Mouse (Mus musculus): Measurements from ENCODE around the gene Olfr1501.
A peak's percentile ranks its signal among the peaks of the same experiment; 100 is the strongest.
"Not testable (repeated sequence)": the region's sequence is repeated elsewhere in the genome, so short reads cannot be mapped to it uniquely, and the experiment has no call there.

Gene Olfr1501

DNA sequence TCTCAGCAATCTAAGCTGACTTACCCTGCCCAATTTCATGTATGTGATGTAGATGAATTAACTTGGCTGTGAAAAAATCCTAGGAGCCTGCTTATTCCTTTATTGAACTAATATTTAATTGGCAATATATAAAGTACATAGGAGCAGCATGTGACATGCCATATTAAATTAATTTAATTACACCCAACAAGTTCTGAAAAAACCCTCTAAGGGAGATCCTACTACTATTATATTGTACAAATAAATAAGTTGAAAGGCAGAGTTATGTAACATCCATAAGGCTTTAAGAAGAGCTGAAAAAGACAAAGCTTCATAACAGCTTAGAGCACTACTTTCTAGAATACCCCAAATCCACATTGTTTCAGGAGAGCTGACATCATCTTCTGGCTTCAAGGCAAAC, at the start of gene Olfr1501:
Gene Olfr1501, minus strand, starts transcription at position 101 of the 400 bp plus-strand sequence.
- DNase-seq (ENCODE audit: inconsistent ontology term): not testable (repeated sequence)

DNA sequence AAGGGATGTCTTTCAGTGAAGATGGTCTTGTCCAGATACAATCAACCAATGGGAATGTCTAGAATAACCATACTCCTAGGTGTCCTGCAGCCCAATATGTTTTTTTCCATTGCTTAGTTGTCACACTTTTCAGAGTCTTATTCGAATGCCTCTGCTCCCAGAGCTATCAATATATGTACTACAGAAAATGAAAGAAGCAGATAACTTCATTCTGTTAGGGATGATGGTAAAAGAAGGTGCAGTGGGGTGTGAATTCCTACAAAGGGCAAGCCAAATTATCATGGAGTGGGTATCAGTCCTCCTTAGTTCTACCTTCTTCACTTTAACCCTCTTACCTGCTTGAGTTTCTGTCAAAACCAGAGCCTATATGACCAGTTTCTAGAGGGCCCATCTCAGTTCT, 47.3 kb upstream of the Olfr1501 start, which contains the start of gene Olfr1504:
Gene Olfr1504, minus strand, starts transcription at position 101 of the 400 bp plus-strand sequence.
- DNase-seq (ENCODE audit: inconsistent ontology term): no peak

DNA sequence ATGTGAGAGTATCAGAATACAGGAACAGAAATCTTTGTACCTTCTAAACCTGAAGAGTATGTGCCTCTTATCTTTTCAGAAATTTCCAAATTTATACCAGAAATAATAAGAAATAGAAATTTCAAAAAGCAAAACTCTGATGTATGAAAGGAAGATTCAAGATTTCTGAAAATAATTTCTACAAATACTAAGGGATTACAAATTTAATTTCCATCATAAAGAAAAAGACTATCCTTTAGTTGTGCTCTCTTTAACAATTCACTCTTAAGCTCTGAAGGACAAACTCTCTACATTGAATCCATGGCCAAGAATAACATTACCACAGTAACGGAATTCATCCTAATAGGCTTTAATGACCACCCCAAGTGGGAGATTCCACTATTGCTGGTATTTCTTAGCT, 11.0 kb upstream of the Olfr1501 start, which contains the start of gene Olfr1502:
Gene Olfr1502, plus strand, starts transcription at position 301 of the 400 bp plus-strand sequence.
- DNase-seq (ENCODE audit: inconsistent ontology term): no peak

DNA sequence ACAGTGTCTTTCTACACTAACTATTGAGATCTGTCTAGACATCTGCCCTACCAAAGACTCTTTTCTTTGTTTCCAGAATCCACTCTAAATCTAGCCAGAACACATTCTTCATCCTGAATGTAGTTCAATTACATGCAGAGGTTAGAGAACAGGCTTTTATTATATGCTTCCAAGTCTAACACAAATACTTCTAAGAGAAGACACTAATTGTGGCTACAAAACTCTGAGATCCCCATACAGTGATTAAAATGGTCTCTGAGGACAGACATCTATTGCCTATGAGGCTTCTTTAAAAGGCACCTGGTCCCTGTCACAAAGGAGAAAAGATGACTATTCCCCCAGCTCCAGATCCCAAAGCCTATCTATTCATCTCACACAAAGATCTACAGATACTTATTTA, 20.1 kb downstream of the Olfr1501 start, which contains the start of gene Olfr1500:
Gene Olfr1500, minus strand, starts transcription at position 101 of the 400 bp plus-strand sequence.
- DNase-seq (ENCODE audit: inconsistent ontology term): no peak

DNA sequence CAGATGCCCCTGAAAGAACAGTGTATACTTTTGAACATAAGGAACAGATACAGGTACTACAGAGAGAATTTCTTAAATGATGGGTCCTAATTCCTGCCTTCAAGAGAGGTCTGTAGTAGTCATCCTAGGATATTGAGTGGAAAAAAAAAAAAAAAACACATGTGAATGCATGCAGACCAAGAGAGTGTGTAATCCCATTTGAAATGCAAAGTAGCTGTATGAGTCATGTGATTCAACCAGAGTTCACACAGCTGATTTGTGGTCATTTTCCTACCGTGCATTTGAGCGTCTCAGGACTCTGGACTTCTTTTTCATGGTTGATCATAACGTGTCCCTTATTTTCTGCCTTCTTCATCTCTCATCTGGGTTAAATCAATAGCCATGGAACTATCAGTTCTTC, 22.0 kb downstream of the Olfr1501 start:
- no peak for DNase-seq (ENCODE audit: inconsistent ontology term)

DNA sequence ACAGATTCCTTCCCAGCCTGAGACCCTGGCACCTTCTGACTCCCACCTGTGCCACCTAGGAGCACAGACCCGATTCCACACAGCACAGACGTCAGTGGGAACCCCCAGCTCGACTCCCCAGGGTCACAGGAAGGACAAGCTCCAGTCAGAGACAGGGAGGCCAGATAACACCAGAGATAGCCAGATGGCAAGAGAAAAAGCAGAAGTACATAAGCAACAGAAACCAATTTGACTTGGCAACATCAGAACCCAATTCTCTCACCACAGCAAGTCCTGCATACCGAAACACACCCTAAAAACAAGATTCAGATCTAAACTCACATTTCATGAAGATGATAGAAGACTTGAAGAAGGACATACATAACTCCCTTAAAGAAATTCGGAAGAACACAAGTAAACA, 29.6 kb downstream of the Olfr1501 start:
- no peak for DNase-seq (ENCODE audit: inconsistent ontology term)

DNA sequence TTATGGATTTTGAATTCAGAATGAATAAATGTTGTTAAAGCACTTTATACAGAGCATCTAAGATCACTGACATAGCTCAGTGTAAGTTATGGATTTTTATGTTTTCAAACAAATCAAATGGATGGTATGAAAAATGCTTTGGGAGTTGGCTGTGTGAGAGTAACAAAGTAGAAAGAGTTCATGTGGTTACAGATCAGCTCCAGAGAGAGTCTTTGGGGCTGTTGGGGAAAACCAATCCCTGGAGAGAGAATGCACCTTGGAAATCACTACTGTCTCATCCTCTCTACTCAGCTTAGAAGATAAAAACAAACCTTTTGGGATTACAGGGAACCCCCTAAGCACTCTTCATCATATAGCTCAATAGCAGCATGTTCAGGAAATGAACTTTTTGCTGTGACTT, 31.1 kb downstream of the Olfr1501 start, which contains the start of gene Olfr1499:
Gene Olfr1499, minus strand, starts transcription at position 101 of the 400 bp plus-strand sequence.
- no peak for DNase-seq (ENCODE audit: inconsistent ontology term)

DNA sequence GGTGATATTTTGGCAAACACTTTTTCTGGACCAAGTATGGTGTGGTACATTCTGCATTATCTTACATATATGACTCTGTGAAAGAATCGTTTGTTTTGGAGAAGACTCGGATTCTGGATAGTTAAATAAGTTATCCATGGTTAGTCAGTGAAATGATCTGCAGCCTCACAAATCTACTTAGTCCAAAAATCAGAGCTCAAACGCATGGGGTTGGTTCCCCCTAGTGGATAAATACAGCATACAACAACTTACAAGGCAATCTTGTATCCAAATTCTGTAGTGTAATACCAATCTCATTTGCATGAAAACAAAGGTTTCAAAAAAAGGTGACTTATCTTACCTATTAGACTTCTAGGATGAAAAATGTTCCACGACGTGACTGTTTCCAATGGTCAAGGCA, 31.7 kb downstream of the Olfr1501 start:
- peak; percentile 24 for DNase-seq (ENCODE audit: inconsistent ontology term)

DNA sequence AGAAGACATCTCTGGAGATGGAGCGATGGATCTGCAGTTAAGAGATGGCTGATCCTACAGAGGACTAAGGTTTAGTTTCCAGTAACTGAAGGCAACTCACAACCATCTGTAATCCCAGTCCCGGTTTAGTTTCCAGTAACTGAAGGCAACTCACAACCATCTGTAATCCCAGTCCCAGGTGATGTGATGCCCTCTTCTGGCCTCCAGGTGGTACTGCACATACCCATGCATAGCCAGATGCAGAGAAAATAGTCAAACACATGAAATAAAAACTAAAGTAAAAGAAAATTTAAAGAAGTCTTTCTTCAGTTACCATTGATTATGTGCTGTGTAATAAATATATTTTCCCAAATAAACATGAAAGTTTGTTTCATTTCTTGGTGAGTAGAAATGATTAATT, 37.7 kb downstream of the Olfr1501 start:
- DNase-seq (ENCODE audit: inconsistent ontology term): no peak

DNA sequence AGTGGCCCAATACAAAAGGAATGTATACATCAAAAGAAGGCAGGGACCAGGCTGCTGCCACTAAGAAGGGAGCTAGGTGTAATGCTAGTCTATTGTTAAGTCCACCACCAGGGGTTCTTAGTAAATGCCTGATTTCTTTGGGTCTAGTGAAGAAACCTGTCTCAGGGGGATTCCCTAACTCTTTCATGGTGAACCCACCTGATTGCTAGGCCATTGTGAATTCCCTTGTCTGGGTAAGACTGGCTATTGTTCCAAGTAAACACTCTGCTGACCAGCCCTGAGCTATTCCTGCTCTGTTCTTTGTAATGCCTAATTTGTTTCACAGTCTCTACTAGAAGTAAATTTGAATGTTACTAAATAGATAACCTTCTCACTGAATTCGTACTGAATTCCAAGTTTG, 45.0 kb downstream of the Olfr1501 start:
- not testable (repeated sequence) for DNase-seq (ENCODE audit: inconsistent ontology term)

DNA sequence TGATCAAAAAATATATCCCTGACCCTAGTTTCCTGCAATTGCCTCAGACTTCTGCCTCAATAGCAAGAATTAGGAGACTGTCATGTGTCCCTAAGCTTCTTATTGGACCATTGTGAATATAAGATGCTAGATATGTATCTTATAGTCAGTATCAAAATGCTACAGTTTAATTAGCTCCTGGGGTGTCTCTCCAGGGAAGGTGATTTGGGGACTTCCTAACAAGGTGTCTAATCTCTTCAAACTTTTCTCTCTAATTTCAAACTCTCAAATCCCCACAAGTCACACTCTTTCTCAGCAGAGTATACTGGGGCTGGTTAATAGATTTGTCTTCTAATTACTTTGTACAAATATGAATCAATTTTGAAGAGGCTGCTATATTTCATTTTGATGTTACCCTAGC, 52.4 kb downstream of the Olfr1501 start, which contains the start of gene Olfr1497:
Gene Olfr1497, minus strand, starts transcription at position 101 of the 400 bp plus-strand sequence.
- no peak for DNase-seq (ENCODE audit: inconsistent ontology term)

Data from Muller cell, postnatal 12 days (primary cell).